Mouse (Mus musculus) stomach, embryonic 16.5 days (tissue): ENCODE results near the gene Zmiz2. TPM values are rescaled to one million over a fixed set of nuclear protein-coding genes. Genes with fewer than 3 reads are reported as not detected.
"Not testable (repeated sequence)": the region's sequence is repeated elsewhere in the genome, so short reads cannot be mapped to it uniquely, and the experiment has no call there.

ENCODE experiments used
- ATAC-seq: fragments of 200-750 bp; cut with Nextera tagmentation; 2 replicates; pipeline ENCODE4 v1.8.0; 2017; ENCODE audit warnings: moderate number of reproducible peaks, moderate TSS enrichment; ENCODE audit not compliant: insufficient read depth, low FRiP score
- H3K27ac ChIP-seq: fragments of 300-500 bp; sonication (generic); 2 replicates; pipeline ENCODE4 v1.5.1; 2014; ENCODE audit warnings: low read length
- H3K27me3 ChIP-seq: fragments of 300-500 bp; sonication (generic); 2 replicates; pipeline ENCODE4 v1.6.1; 2014; ENCODE audit warnings: low read length, control low read depth, mixed read lengths; ENCODE audit not compliant: control insufficient read depth, insufficient read depth
- H3K36me3 ChIP-seq: fragments of 300-500 bp; sonication (generic); 2 replicates; pipeline ENCODE4 v1.6.1; 2014; ENCODE audit warnings: low read length; ENCODE audit not compliant: control insufficient read depth, insufficient read depth
- H3K4me1 ChIP-seq: fragments of 300-500 bp; sonication (generic); 2 replicates; pipeline ENCODE4 v1.6.1; 2014; ENCODE audit warnings: low read length, control low read depth, mixed read lengths; ENCODE audit not compliant: control insufficient read depth, insufficient read depth
- H3K4me2 ChIP-seq: fragments of 300-500 bp; sonication (generic); 2 replicates; pipeline ENCODE4 v1.6.1; 2014; ENCODE audit warnings: low read depth, low read length, mixed read lengths
- H3K4me3 ChIP-seq: fragments of 300-500 bp; sonication (generic); replicated peaks from 2 replicates; pipeline ENCODE4 v1.5.1; 2014; ENCODE audit warnings: mild to moderate bottlenecking, low read length
- H3K9ac ChIP-seq: fragments of 300-500 bp; sonication (generic); 2 replicates; pipeline ENCODE4 v1.6.1; 2014; ENCODE audit warnings: low read length
- H3K9me3 ChIP-seq: fragments of 300-500 bp; sonication (generic); replicated peaks from 2 replicates; pipeline ENCODE4 v1.6.1; 2016; ENCODE audit warnings: low read length, control low read depth; ENCODE audit not compliant: control insufficient read depth
- WGBS: fragments of 180-500 bp; shearing (Covaris S2); extraction: QIAGEN DNeasy Blood & Tissue Kit; methylation state at CpG from one replicate; pipeline ENCODE4 v1.1.7; 2014; 5-methylcytosine and 5-hydroxymethylcytosine counted together
- microRNA-seq: library from miRNA; unstranded; fragments of <30 nt; microRNA quantifications from one replicate; pipeline ENCODE4, GENCODE M21; 2016
- polyA plus RNA-seq: library from polyadenylated mRNA; unstranded; fragments of >200 nt; fragmentation: Nextera tagmentation; extraction: Ambion mirVana; gene quantifications from 2 replicates; pipeline ENCODE4 v1.2.1, GENCODE M21; 2015

Zmiz2 gene
- polyA plus RNA-seq, 1 experiment from 2014 or later: 9.8 TPM

- Histone ChIP-seq H3K4me2 (no peak overlapping the region), H3K4me3 (no peak overlapping the region), H3K9me3 (no peaks in the 10 kb centered on the region), H3K36me3 (no peaks in the 10 kb centered on the region), H3K27ac (no peak overlapping the region), H3K4me1 (peaks cover 7% of the 10 kb centered on the region; the same call in 1 of the 2 replicates), H3K9ac (no peak overlapping the region), H3K27me3 (no peaks in the 10 kb centered on the region)
- 68% methylated on average over 4 of the region's 4 CpGs for WGBS
- no peak for ATAC-seq
Measured at GRCm38 (mm10) chr11:6447493-6447892, 58.6 kb downstream of the Zmiz2 start.

- H3K27me3 ChIP-seq, H3K4me2 ChIP-seq, H3K4me1 ChIP-seq, ATAC-seq, H3K27ac ChIP-seq, H3K4me3 ChIP-seq, H3K9ac ChIP-seq, H3K36me3 ChIP-seq, H3K9me3 ChIP-seq: not testable (repeated sequence)
- 94% methylated on average over 5 of the region's 5 CpGs for WGBS
Measured at GRCm38 (mm10) chr11:6448155-6448554, 59.3 kb downstream of the Zmiz2 start.

Small RNA genes within 50 kb of the gene (microRNA-seq; reads per million reads assigned to microRNA genes)
- not detected for gene Mir7651

Other genes starting within 250 kb of the Zmiz2 start
- 0.32 and 0.34 TPM in 2 replicates for gene A730071L15Rik, start 189.0 kb upstream of the Zmiz2 start, polyA plus RNA-seq
- gene Nudcd3, start 188.7 kb upstream of the Zmiz2 start, polyA plus RNA-seq: 39.0 and 42.3 TPM in 2 replicates
- 3.5 and 3.8 TPM in 2 replicates for gene Npc1l1, start 158.9 kb upstream of the Zmiz2 start, polyA plus RNA-seq
- 85.2 and 87.6 TPM in 2 replicates for gene Ddx56, start 121.3 kb upstream of the Zmiz2 start, polyA plus RNA-seq
- 119 and 122 TPM in 2 replicates for gene Tmed4, start 114.2 kb upstream of the Zmiz2 start, polyA plus RNA-seq
- gene Ogdh, start 97.4 kb upstream of the Zmiz2 start, polyA plus RNA-seq: 134 and 137 TPM in 2 replicates
- 4,720 and 4,955 TPM in 2 replicates for gene Ppia, start 26.4 kb downstream of the Zmiz2 start, polyA plus RNA-seq
- gene H2afv, start 55.4 kb downstream of the Zmiz2 start, polyA plus RNA-seq: 357 and 363 TPM in 2 replicates
- 30.9 and 31.0 TPM in 2 replicates for gene Purb, start 86.8 kb downstream of the Zmiz2 start, polyA plus RNA-seq
- gene Myo1g, start 131.9 kb downstream of the Zmiz2 start, polyA plus RNA-seq: 3.5 and 3.9 TPM in 2 replicates
- gene Ccm2, start 157.8 kb downstream of the Zmiz2 start, polyA plus RNA-seq: 64.9 and 66.5 TPM in 2 replicates
- gene Nacad, start 217.0 kb downstream of the Zmiz2 start, polyA plus RNA-seq: 7.2 and 9.4 TPM in 2 replicates
- gene Tbrg4, start 237.0 kb downstream of the Zmiz2 start, polyA plus RNA-seq: 40.4 and 44.0 TPM in 2 replicates
- not detected in 2 replicates for gene Wap, start 249.6 kb downstream of the Zmiz2 start, polyA plus RNA-seq